Mouse (Mus musculus): ENCODE data around the gene Gm20403.
"Not testable (repeated sequence)": the region's sequence is repeated elsewhere in the genome, so short reads cannot be mapped to it uniquely, and the experiment has no call there.

Gene Gm20403

DNA sequence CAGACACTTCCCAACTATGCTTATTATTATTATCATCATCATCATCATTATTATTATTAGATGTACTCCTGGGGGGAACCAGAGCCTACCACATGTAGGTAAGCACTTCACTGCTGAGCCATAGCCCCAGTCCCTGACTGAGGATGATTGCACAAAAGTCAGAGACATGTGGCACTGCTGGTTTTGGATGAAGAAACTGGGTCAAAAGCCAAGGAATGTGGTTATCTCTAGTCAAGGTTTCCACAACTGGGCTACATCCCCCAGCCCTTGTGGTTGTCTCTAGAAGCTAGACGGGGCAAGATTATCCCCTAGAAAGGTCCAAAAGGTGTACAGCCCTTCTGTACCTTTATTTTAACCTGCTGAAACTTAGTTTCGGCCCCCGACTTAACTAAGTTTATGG is 6.5 kb upstream of the Gm20403 start:
- no peak for DNase-seq

DNA sequence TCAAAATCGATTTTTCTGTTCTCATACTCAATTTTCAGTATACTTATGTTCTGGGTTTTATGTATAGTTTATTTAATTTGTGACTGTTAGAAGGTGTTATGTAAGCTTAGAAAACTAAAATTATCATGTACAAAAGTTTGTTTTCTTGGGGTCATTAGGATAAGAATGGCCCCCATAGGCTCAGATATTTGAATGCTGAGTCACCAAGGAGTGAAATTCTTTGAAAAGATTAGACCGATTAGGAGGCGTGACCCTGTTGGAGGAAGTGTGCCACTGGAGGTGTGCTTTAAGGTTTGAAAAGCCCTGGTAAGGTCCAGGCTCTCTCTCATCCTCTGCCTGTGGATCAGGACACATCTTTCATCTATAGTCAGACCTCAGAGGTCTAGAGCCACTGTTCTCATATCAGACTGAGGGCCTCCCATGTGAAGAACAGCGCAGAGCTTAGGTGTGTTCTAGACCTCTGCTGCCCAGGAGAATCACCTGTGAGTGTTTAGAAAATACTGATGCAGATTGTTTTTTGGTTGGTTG is 2.1 kb upstream of the Gm20403 start:
- no peak for DNase-seq

DNA sequence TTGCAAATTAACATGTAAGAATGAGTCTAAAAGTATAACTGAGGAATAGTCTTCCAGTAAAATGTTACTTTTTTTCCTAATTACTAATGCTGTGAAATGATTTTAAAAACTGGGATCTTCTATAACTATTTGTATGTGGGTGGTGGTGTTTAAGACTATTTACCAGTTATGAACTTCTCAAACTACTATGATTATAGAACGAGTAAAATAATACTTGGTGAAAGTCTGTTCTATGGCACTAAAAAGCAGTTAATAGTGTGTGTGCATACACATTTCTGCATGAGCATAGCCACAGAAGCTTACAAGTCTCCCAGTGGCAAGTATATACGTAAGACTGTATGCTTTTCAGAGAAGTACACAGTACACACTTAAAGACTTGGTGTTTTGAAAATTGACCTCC is 827 bp upstream of the Gm20403 start:
- no peak for DNase-seq

DNA sequence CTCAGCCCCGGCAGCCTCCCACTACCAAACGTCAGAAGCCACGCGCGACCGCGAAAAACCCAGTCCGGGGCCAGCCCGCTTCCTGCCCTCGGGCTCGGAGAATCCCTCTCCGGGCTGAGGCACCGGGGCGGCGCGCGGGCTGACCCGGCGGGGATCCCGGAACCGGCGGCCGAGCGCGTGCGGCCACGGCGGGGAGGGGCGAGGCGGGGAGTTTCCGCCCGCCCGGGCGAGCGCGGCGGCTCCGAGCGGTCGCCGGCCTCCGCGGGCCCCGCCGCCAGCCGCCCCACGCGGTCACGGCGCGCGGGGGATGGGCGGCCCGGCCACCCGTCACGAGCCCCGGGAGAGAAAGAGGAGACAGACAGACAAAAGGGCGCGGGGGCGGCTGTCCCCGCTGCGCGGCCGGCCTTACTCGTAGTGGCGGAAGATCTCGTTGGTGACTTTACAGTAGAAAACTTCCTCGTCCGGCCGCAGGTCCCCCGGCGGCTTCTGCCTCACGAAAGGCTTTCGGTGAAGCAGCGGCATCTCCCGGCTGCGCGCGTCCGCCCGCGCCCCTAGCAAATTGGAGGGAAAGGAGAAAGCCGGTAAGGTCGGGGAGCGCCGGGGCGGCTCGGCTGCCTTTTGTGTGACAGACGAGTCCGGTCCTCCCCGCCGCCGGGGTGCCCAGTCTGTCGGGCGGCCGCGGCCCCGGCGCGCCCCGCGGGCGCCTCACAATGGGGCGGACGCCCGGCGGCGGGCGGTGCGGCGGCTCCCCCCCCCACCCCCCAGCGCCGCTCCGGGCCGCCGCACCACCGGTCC is 875 bp downstream of the Gm20403 start:
- DNase-seq = peak; percentile 11

DNA sequence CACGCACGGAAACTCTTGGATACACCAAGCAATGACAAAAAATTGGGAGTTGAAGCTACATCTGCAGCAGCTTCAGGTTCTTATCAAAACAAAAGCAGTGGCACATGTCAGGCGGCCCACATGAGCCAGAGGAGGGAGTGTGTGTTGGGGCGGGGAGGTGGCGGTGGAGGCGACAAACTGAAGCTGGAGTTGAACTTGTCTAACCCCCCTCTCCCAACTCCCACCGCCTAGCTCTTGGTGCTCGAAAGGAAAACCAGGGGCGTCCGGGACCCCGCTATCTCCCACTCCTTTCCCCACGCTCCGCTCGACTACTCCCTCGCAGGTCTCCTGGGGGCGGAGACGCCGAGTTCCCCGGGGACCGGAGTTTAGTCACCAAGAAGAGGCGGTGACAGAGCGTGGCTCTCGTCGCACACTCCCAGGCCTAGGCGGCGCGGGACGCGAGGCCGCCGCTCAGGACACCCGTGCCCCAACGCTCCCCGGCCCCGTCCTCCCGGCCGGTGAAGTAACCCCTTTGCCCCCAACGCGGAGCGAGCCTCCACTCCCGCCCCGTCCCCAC is 1.6 kb downstream of the Gm20403 start:
- DNase-seq = no peak

DNA sequence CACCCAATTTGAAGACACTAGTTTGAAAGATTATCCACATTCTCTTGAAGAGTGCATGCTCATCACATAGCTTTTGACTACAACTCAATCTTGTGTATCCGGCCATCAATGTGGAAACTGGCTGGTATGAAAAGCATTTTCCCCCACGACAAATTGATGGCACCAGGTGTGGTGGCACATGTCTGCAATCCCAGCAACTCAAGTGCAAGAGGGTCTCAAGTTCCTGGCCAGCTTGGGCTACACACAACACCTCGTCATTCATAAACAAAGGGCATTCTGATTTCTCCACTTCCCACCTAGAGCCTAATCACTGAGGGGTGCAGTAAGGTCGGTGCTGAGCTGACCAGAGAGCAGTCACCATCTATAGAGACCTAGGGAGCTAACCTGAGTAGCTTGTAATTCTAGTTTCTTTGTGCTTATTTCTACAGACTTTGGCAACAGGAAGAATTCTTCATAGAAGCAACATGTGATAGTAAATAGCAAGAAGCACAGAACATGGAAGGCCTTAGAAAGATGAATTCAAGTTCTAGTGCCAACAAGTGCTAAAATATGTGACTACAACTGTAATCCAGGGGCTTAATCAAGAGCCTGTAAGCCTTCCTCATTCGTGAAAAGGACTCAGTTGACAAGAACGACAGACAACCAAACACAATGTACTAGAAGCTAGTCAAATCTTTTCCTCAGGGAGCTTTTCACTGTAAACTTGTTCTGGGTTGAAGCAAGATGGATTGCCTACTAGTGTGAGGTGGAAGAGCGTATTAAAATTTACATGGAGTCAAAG is 3.2 kb downstream of the Gm20403 start:
- no peak for DNase-seq

DNA sequence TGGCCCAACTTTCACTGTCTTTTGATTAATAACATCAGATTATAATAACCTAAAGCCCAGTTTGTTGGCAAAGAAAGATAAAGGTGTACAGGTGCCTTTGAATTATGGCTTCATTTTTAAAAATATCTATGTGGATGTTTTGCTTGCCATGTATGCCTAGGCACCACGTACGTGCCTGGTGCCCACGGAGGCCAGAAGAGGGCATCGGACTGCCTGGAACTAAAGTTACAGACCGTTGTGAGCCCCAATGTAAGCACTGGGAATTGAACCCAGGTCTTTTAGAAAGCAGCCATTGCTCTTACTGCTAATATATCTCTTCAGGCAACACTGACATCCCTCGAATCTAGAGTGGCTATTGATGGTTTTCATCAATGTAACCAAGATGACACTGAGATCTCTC is 4.4 kb downstream of the Gm20403 start:
- no peak for DNase-seq

DNA sequence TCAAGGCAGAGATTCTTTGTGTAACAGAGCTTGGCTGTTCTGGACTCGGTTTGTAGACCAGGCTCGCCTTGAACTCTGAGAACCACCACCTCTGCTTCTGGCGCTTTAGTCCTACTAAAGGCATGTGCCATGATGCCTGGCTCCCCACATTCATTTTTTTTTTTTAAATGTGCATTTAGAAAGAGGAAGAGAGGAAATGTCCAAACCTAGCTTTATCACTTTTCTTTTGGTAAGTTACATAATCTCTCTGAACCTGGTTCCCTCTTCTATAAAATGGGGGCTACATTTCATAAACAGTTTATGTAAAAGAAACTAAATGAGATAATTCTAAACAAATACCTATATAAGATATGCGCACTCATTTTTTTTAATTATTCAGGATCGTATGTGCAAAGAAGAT is 5.4 kb downstream of the Gm20403 start:
- DNase-seq = no peak

DNA sequence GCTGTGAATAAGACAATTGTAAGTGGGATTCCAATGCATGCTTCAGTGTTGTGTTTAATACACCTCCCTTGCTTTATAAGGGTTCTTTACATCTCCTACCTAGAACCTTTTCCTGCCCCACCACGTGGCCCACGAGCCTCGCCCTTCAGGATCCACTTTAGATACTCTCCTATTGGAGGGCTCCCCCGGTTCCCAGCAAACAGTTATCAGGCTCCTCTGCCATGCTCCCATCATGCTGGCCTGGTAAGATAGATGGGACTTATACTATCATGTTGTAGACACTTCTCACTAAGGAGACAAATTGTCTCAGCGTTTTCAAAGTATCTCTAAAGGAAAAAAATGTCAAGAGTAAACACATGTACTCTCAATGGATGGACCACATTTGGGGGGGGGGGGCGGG is 5.8 kb downstream of the Gm20403 start:
- no peak for DNase-seq

DNA sequence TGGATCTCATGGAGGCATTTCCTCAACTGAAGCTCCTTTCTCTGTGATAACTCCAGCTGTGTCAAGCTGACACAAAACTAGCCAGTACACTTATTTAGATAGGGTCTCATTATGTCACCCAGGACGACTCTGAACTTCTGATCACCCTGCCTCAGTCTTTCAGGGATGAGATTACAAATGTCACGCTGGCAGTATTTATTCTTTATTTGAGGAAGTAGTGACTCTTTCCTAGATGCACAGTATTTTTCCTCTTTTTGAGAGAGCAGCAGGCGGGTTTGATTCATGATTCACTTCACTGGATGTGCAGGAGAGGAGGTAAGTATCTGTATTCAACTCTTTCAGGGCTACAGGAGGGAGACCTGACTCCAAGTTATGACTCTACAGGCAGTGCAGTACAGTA is 17.3 kb downstream of the Gm20403 start:
- no peak for DNase-seq

DNA sequence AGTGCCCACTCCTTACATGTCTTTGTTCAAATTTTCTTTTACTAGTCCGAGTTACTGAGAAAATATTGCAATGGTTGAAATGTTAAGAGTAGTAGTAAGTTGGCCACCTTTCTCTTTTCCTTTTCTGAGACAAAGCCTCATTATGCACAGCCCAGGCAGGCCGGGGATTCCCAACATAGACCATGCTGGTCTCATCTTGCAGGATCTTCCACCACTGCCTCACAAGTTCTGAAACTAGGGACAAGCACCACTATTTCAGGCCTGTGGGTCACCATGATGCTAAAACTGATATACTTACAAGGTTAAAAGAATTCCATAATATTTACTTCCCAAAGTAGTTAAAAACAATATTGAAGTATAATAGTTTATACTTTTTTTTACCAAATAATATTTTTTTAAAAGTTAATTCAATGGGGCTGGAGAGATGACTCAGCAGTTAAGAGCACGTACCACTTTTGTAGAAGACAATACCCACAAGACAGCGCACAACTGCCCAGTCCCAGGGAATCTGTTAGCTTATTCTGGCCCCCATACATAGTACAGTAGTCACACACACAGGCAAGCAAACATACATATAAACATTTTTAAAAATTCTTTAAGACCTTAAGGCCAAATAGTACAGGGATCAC is 20.7 kb downstream of the Gm20403 start:
- no peak for DNase-seq

DNA sequence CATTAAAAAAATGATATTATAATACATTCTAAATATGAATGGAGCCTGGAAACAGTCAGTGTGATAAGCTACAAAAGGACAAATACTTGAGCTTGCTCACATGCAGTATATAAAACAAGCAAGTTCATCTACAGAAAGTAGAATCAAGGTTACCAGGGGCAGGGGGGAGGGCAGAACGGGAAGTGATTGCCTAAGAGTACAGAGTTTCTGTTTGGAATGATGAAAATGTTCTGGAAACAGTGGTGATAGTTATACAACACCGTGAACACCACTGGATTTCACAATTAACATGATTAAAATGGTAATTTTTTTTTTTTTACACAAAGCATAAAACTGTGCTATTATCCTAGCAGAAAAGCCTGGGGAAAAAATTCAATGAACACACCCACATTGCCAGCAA is 26.8 kb downstream of the Gm20403 start:
- no peak for DNase-seq

DNA sequence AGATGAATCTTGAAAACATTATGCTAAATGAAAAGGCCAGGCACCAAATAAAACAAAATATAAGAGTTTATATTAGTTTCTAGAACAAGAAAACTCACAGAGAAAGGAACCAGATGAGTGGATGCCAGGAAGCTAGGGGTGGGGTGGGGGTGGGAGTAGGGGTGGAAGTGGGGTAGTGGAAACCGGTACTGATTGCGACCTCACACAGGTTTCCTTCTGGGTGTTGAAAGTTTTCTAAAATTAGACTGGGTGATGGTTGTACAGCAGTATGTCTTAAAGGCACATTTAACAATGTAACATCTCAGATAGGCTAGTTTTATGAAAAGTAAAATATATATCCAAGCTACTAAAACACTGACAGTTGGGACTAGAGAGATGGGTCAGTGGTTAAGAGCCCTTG is 29.4 kb downstream of the Gm20403 start:
- DNase-seq = no peak

DNA sequence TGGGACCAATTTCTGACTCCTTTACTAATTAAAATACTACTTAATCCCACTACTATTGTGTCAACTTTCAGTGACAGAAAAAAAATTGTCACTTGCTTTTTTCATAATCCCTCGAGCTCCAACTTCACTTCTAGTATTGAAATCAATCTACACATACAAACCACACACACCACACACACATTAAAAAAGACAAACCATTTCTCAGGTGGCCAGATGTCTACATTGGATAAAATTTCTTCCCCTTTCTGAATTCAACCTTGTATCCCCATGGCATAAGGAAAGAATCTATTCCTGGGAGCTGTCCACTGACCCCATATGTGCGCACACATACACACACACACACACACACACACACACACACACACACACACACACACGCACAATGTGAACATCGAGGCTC is 29.9 kb downstream of the Gm20403 start:
- DNase-seq = no peak

DNA sequence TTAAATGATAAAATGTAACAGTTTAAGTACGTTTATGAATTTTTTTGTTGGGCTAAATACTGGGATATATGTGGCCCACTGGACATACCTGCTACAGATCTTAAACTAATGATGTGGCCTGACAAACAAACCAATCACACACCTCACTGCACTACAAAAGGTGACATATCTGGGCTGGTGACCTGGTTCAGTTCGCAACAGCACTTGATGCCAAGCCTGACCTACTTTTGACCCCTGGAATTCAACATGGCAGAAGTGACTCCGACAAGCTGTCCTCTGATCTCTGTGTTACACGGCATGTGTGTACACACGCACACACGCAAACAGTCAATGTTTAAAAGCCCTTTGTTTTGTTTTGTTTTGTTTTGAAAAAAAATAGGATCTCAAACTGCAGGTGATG is 40.2 kb downstream of the Gm20403 start:
- DNase-seq = no peak

DNA sequence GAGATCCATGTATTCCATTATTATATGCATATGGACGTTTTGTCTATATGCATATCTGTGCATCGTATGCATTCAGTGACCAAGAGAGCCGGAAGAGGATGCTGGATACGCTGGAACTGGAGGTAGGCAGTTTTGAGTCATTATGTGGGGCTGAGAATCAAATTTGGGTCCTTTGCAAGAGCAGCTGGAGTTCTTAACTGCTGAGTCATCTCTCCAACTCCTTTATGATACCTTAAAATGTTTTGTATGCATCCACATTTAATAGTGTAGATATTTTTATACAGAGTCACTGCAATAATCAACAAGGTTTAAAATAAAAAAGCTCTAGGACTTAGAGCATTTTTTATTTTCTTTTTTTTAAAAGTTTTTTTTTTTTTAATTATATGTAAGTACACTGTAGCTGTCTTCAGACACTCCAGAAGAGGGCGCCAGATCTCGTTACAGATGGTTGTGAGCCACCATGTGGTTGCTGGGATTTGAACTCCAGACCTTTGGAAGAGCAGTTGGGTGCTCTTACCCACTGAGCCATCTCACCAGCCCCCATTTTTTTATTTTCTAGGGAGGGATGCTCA is 43.7 kb downstream of the Gm20403 start:
- DNase-seq = not testable (repeated sequence)

DNA sequence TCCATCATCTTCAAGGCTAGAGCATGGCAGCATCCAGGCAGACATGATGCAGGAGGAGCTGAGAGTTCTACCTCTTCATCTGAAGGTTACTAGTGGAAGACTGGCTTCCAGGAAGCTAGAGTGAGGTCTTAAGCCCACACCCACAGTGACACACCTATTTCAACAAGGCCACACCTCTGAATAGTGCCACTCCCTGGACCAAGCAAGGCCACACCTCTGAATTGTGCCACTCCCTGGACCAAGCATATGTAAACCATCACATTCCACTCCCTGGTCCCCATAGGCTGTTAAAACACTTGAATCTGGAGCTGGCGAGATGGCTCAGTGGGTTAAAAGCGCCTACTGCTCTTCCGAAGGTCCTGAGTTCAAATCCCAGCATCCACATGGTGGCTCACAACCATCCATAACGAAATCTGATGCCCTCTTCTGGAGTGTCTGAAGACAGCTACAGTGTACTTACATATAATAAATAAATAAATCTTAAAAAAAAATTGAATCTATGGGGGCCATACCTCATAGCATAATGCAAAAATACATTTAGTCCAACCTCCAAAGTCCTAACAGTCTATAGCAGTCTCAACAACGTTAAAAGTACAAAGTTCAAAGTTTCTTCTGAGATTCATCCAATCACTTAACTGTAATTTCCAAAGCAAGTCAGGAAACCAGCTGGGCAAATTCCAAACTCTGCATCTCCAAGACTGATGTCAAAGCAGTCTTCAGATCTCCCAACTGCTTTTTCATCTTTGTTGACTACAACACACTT is 48.6 kb downstream of the Gm20403 start:
- DNase-seq = not testable (repeated sequence)

All from cerebellum, adult 11-12 months (tissue).